Mouse (Mus musculus) lung, adult 2 months (tissue): Measurements from ENCODE around the gene Zc3h14.

ENCODE experiments used
- CTCF ChIP-seq: fragments of 200-500 bp; IDR thresholded peaks from 2 replicates; pipeline ENCODE4 v1.5.1; 2011; ENCODE audit warnings: mild to moderate bottlenecking, low read length, control low read depth; ENCODE audit not compliant: insufficient read depth
- POLR2A ChIP-seq: fragments of 200-500 bp; IDR thresholded peaks from 2 replicates; pipeline ENCODE4 v1.6.1; 2011; ENCODE audit warnings: low read depth, mild to moderate bottlenecking, control low read depth, low read length, borderline replicate concordance; ENCODE audit errors: extremely low read depth

DNA sequence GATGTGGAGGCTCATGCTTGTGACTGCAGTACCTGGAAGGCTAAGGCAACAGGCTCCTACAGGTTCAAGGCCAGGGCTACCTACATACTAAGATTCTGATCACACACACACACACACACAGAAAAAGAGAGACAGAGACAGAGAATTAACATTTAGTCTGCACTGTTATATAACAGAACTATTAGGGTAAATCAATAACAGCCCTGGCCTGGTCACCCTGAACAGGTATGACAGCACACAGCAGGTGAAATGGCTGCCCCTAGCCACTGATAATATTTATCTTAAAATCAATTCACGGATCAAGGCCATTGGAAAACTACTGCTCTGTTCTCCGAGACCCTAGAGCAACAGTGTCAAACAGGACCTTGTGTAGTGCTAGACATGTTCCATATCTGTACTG, 30.6 kb upstream of the Zc3h14 start:
- TF ChIP-seq CTCF (no peak), POLR2A (no peak)
